Mouse (Mus musculus): ENCODE results near the gene Dda1. TPM values are rescaled to one million over a fixed set of nuclear protein-coding genes. Genes with fewer than 3 reads are reported as not detected.
"Not testable (repeated sequence)": the region's sequence is repeated elsewhere in the genome, so short reads cannot be mapped to it uniquely, and the experiment has no call there.

Gene Dda1
- polyA plus RNA-seq, 1 experiment: 126 TPM

- TF ChIP-seq CTCF (IDR thresholded peaks at IDR 0.05; ENCODE audit: extremely low read depth, insufficient read depth, low read length) (no peak), POLR2A (IDR thresholded peaks at IDR 0.05; ENCODE audit: extremely low read depth, insufficient read depth, low read length) (no peak)
- H3K4me1 ChIP-seq (ENCODE audit: control insufficient read depth, insufficient read depth, low read length): no peaks in the 10 kb centered on the region
- no peak overlapping the region for H3K4me3 ChIP-seq (ENCODE audit: insufficient read depth, low read length)
- H3K27ac ChIP-seq (ENCODE audit: insufficient read depth, low read length): no peak overlapping the region
These were observed 46.0 kb downstream of the Dda1 start for GRCm38 (mm10) chr8:71515043-71515442.

GRCm38 (mm10) chr8:71516786-71517185 is 47.8 kb downstream of the Dda1 start:
- Histone ChIP-seq H3K4me1 (ENCODE audit: control insufficient read depth, insufficient read depth, low read length) (no peaks in the 10 kb centered on the region), H3K4me3 (ENCODE audit: insufficient read depth, low read length) (no peak overlapping the region), H3K27ac (ENCODE audit: insufficient read depth, low read length) (no peak overlapping the region)
- TF ChIP-seq POLR2A (IDR thresholded peaks at IDR 0.05; ENCODE audit: extremely low read depth, insufficient read depth, low read length) (no peak), CTCF (IDR thresholded peaks at IDR 0.05; ENCODE audit: extremely low read depth, insufficient read depth, low read length) (no peak)

GRCm38 (mm10) chr8:71519037-71519825 is 50.2 kb downstream of the Dda1 start:
- H3K4me1 ChIP-seq (ENCODE audit: control insufficient read depth, insufficient read depth, low read length); H3K4me3 ChIP-seq (ENCODE audit: insufficient read depth, low read length); H3K27ac ChIP-seq (ENCODE audit: insufficient read depth, low read length): not testable (repeated sequence)
- peak; percentile 58 for TF ChIP-seq CTCF (IDR thresholded peaks at IDR 0.05; ENCODE audit: extremely low read depth, insufficient read depth, low read length)

GRCm38 (mm10) chr8:71521634-71522033 is 52.6 kb downstream of the Dda1 start:
- TF ChIP-seq POLR2A (IDR thresholded peaks at IDR 0.05; ENCODE audit: extremely low read depth, insufficient read depth, low read length) (no peak), CTCF (IDR thresholded peaks at IDR 0.05; ENCODE audit: extremely low read depth, insufficient read depth, low read length) (peak; percentile 88)
- H3K27ac ChIP-seq (ENCODE audit: insufficient read depth, low read length): no peak overlapping the region

GRCm38 (mm10) chr8:71525226-71526050 is 56.4 kb downstream of the Dda1 start, which contains the start of gene Ccdc194:
TSS of gene Ccdc194 (minus strand) at chr8:71525711.
- TF ChIP-seq CTCF (IDR thresholded peaks at IDR 0.05; ENCODE audit: extremely low read depth, insufficient read depth, low read length): no peak
- no peak for TF ChIP-seq POLR2A (IDR thresholded peaks at IDR 0.05; ENCODE audit: extremely low read depth, insufficient read depth, low read length)
- H3K4me1 ChIP-seq (ENCODE audit: control insufficient read depth, insufficient read depth, low read length): no peaks in the 10 kb centered on the region
- H3K4me3 ChIP-seq (ENCODE audit: insufficient read depth, low read length): no peak within 1 kb of the TSS
- no peak within 1 kb of the TSS for H3K27ac ChIP-seq (ENCODE audit: insufficient read depth, low read length)

More at GRCm38 (mm10) chr8:71521634-71522033, 52.6 kb downstream of the Dda1 start:
- Histone ChIP-seq H3K4me3 (ENCODE audit: insufficient read depth, low read length) (no peak overlapping the region), H3K4me1 (ENCODE audit: control insufficient read depth, insufficient read depth, low read length) (no peaks in the 10 kb centered on the region)

Other genes with a start within 250 kb of the Dda1 start
- gene Myo9b, start 196.5 kb upstream of the Dda1 start, polyA plus RNA-seq (2012; rRNA removed): 28.5 and 29.8 TPM in 2 replicates
- gene Haus8, start 196.3 kb upstream of the Dda1 start, polyA plus RNA-seq (2012; rRNA removed): 10.2 and 10.3 TPM in 2 replicates
- 181 and 187 TPM in 2 replicates for gene Use1, start 102.4 kb upstream of the Dda1 start, polyA plus RNA-seq (2012; rRNA removed)
- 13.5 and 13.6 TPM in 2 replicates for gene Ocel1, start 97.9 kb upstream of the Dda1 start, polyA plus RNA-seq (2012; rRNA removed)
- 38.9 and 40.8 TPM in 2 replicates for gene Nr2f6, start 87.2 kb upstream of the Dda1 start, polyA plus RNA-seq (2012; rRNA removed)
- 9.0 and 10.9 TPM in 2 replicates for gene Ushbp1, start 73.4 kb upstream of the Dda1 start, polyA plus RNA-seq (2012; rRNA removed)
- 132 and 137 TPM in 2 replicates for gene Babam1, start 72.3 kb upstream of the Dda1 start, polyA plus RNA-seq (2012; rRNA removed)
- gene Ankle1, start 63.2 kb upstream of the Dda1 start, polyA plus RNA-seq (2012; rRNA removed): 0.45 and 0.96 TPM in 2 replicates
- 475 and 506 TPM in 2 replicates for gene Abhd8, start 5.5 kb upstream of the Dda1 start, polyA plus RNA-seq (2012; rRNA removed)
- 47.8 and 50.0 TPM in 2 replicates for gene Mrpl34, start 4.2 kb upstream of the Dda1 start, polyA plus RNA-seq (2012; rRNA removed)
- 69.2 and 75.1 TPM in 2 replicates for gene Ano8, start 16.8 kb downstream of the Dda1 start, polyA plus RNA-seq (2012; rRNA removed)
- gene Gtpbp3, start 18.9 kb downstream of the Dda1 start, polyA plus RNA-seq (2012; rRNA removed): 35.0 and 37.4 TPM in 2 replicates
- 11.0 and 11.9 TPM in 2 replicates for gene Plvap, start 42.6 kb downstream of the Dda1 start, polyA plus RNA-seq (2012; rRNA removed)
- gene Ccdc194, start 56.5 kb downstream of the Dda1 start, polyA plus RNA-seq (2012; rRNA removed): not detected in 2 replicates
- gene Bst2, start 68.3 kb downstream of the Dda1 start, polyA plus RNA-seq (2012; rRNA removed): 20.0 and 20.5 TPM in 2 replicates
- 95.4 and 100 TPM in 2 replicates for gene Mvb12a, start 73.7 kb downstream of the Dda1 start, polyA plus RNA-seq (2012; rRNA removed)
- 0.19 and 0.30 TPM in 2 replicates for gene Tmem221, start 89.7 kb downstream of the Dda1 start, polyA plus RNA-seq (2012; rRNA removed)
- gene Nxnl1, start 97.4 kb downstream of the Dda1 start, polyA plus RNA-seq (2012; rRNA removed): 0.04 and 0.08 TPM in 2 replicates
- 146 and 167 TPM in 2 replicates for gene Slc27a1, start 99.7 kb downstream of the Dda1 start, polyA plus RNA-seq (2012; rRNA removed)
- gene Pgls, start 123.0 kb downstream of the Dda1 start, polyA plus RNA-seq (2012; rRNA removed): 34.3 and 35.4 TPM in 2 replicates
- gene Fam129c, start 128.4 kb downstream of the Dda1 start, polyA plus RNA-seq (2012; rRNA removed): 2.8 and 3.4 TPM in 2 replicates
- 100 and 104 TPM in 2 replicates for gene Colgalt1, start 141.8 kb downstream of the Dda1 start, polyA plus RNA-seq (2012; rRNA removed)
- 199 and 221 TPM in 2 replicates for gene Unc13a, start 202.6 kb downstream of the Dda1 start, polyA plus RNA-seq (2012; rRNA removed)
- gene Jak3, start 207.1 kb downstream of the Dda1 start, polyA plus RNA-seq (2012; rRNA removed): 6.0 and 6.1 TPM in 2 replicates
- gene Insl3, start 220.0 kb downstream of the Dda1 start, polyA plus RNA-seq (2012; rRNA removed): 1.4 and 1.6 TPM in 2 replicates
- 0.74 and 0.86 TPM in 2 replicates for gene B3gnt3, start 232.6 kb downstream of the Dda1 start, polyA plus RNA-seq (2012; rRNA removed)

Measured in cortical plate, adult 2 months (tissue).